In the genomic region with DNA sequence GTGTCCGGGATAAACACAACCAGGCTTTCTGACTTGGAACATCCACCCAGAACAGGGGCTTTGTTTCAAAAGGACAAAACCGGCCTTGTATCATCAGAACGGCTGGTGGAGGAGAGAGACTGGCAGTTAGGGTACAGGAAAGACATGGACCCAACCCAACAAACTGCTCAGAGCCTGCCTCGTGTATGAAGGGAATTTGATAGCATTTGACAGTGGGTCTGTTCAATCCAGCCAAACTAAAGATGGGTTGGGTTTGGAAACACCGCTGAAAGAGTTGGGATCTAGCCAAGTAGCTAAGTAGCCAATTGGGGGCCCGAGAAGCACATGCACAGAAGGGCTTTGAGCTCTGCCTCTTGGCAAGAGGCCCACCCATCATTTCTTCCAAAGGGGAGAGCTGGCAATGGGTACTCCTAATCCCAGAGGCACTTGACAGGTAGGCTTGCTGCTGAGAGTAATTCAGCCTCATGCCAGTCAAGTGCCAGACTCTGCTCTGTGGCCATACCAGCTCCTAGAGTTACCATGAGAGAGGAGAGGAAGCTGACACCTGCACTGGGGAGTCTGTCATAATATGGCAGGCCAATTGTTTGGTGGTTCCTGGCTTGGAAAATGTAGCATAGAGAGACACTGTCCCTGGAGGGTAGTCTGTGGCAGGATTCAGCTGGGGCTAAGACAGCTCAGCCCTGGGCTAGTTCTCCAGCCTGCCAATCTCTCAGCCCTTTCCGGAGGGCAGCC, we compare ENCODE assay signal across 8 mouse cellular contexts.
DNase-seq lines count a peak whose midpoint lies in the region; ATAC-seq and TF ChIP-seq lines count a peak whose summit lies in the region.

No protein-coding gene starts in this region.

- peak overlapping the region; percentile 63 for H3K27ac ChIP-seq in heart, embryonic 13.5 days (replicated peaks)
- H3K27ac ChIP-seq in heart, embryonic 10.5 days = no peak overlapping the region
- H3K27ac ChIP-seq in cerebellum, adult 2 months (ENCODE audit: insufficient read depth, low read length) = no peak overlapping the region
- H3K27ac ChIP-seq in midbrain, embryonic 14.5 days (replicated peaks; ENCODE audit: low read depth, low read length) = no peak overlapping the region

- no peaks in the 10 kb centered on the region for H3K27me3 ChIP-seq in heart, embryonic 13.5 days (replicated peaks)
- no peaks in the 10 kb centered on the region for H3K27me3 ChIP-seq in heart, embryonic 10.5 days (ENCODE audit: insufficient read depth, poor library complexity, severe bottlenecking)
- H3K27me3 ChIP-seq in cerebellum, adult 2 months (ENCODE audit: control insufficient read depth, insufficient read depth, low read length) = no peaks in the 10 kb centered on the region; the same call in 1 of the 2 replicates
- H3K27me3 ChIP-seq in midbrain, embryonic 14.5 days (ENCODE audit: control insufficient read depth, insufficient read depth, low read length) = no peaks in the 10 kb centered on the region

- H3K36me3 ChIP-seq in heart, embryonic 13.5 days = no peaks in the 10 kb centered on the region
- no peaks in the 10 kb centered on the region for H3K36me3 ChIP-seq in heart, embryonic 10.5 days
- no peaks in the 10 kb centered on the region for H3K36me3 ChIP-seq in midbrain, embryonic 14.5 days (ENCODE audit: control insufficient read depth, insufficient read depth, low read length)

- intact Hi-C loops in heart, postnatal 10 days (cut with DNase I) = no loop called here

- peaks cover 19% of the 10 kb centered on the region for H3K4me1 ChIP-seq in heart, embryonic 13.5 days
- H3K4me1 ChIP-seq in heart, embryonic 10.5 days = peaks cover 8% of the 10 kb centered on the region; the same call in 1 of the 2 replicates
- H3K4me1 ChIP-seq in cerebellum, adult 2 months (ENCODE audit: control insufficient read depth, insufficient read depth, low read length) = peaks cover 3% of the 10 kb centered on the region; the same call in 1 of the 2 replicates
- H3K4me1 ChIP-seq in midbrain, embryonic 14.5 days (ENCODE audit: control insufficient read depth, insufficient read depth, low read length) = 0 out of 2 replicates have a peak, but pooled peaks cover 4% of the 10 kb centered on the region

- no peak overlapping the region for H3K4me3 ChIP-seq in heart, embryonic 13.5 days
- H3K4me3 ChIP-seq in heart, embryonic 10.5 days = no peak overlapping the region
- H3K4me3 ChIP-seq in cerebellum, adult 2 months (replicated peaks; ENCODE audit: insufficient read depth, low read depth, low read length) = no peak overlapping the region
- H3K4me3 ChIP-seq in midbrain, embryonic 14.5 days (replicated peaks; ENCODE audit: low read depth, low read length) = no peak overlapping the region

- H3K4me2 ChIP-seq in heart, embryonic 13.5 days = 0 out of 2 replicates have a peak overlapping the region, but pooled peaks have one; percentile 5
- H3K4me2 ChIP-seq in midbrain, embryonic 14.5 days (ENCODE audit: low read length) = no peak overlapping the region

- H3K9ac ChIP-seq in heart, embryonic 13.5 days = no peak overlapping the region
- H3K9ac ChIP-seq in midbrain, embryonic 14.5 days (replicated peaks; ENCODE audit: low read length) = no peak overlapping the region

- TF ChIP-seq POLR2A in cerebellum, adult 2 months (IDR thresholded peaks at IDR 0.05; ENCODE audit: borderline replicate concordance, insufficient read depth, low read length) = no peak

- WGBS in heart, embryonic 13.5 days = 49% methylated on average over 7 of the region's 7 CpGs
- 69% methylated on average over 7 of the region's 7 CpGs for WGBS in heart, embryonic 10.5 days
- whole genome bisulfite sequencing in cerebellum, adult 2 months = 15% methylated on average over 7 of the region's 7 CpGs
- WGBS in midbrain, embryonic 14.5 days = 57% methylated on average over 7 of the region's 7 CpGs

- ATAC-seq in heart, embryonic 13.5 days (ENCODE audit: extremely low read depth, insufficient number of reproducible peaks, low FRiP score, low TSS enrichment) = peak; percentile 19; the same call in 1 of the 2 replicates
- peak; percentile 86 for ATAC-seq in midbrain, embryonic 14.5 days (ENCODE audit: low FRiP score, low TSS enrichment)
- ATAC-seq in granulocyte monocyte progenitor cell, adult 5-6 weeks (replicated peaks; ENCODE audit: poor library complexity, severe bottlenecking) = no peak

- no peak for TF ChIP-seq CTCF in cerebellum, adult 2 months (IDR thresholded peaks at IDR 0.05; ENCODE audit: borderline replicate concordance, insufficient read depth, low read depth, low read length)

- no peak for DNase-seq in heart, embryonic 10.5 days (ENCODE audit: low spot score)
- peak; percentile 13 to 39 for DNase-seq in cerebellum, adult 2 months
- peak; percentile 42 to 47 for DNase-seq in heart, postnatal 10 days
- DNase-seq in midbrain, embryonic 14.5 days = peak; percentile 86
- DNase-seq in kidney, postnatal 36 days = no peak
- DNase-seq in spleen, postnatal 4 days (ENCODE audit: low spot score in 2 of 2) = no peak

- no peaks in the 10 kb centered on the region for H3K9me3 ChIP-seq in heart, embryonic 13.5 days
- no peaks in the 10 kb centered on the region for H3K9me3 ChIP-seq in heart, embryonic 10.5 days
- H3K9me3 ChIP-seq in midbrain, embryonic 14.5 days (ENCODE audit: control insufficient read depth, low read length) = no peaks in the 10 kb centered on the region

Comparison
In these comparisons a context has a peak if more than half of its experiments do, and no peak if none do; other contexts are left out.
1. DNase-seq: peak in cerebellum, adult 2 months (2 of 2), heart, postnatal 10 days (2 of 2) and midbrain, embryonic 14.5 days (single experiment); none in heart, embryonic 10.5 days (single experiment), kidney, postnatal 36 days (0 of 2) and spleen, postnatal 4 days (0 of 2).